Mouse (Mus musculus) heart, embryonic 16.5 days (tissue): ENCODE data around the gene Msantd2. TPM values are rescaled to one million over a fixed set of nuclear protein-coding genes. Genes with fewer than 3 reads are reported as not detected.

Experiments
- ATAC-seq: fragments of 200-750 bp; cut with Nextera tagmentation; replicated peaks from 2 replicates; pipeline ENCODE4 v1.8.0; 2017; ENCODE audit warnings: moderate number of reproducible peaks; ENCODE audit not compliant: insufficient read depth, low FRiP score; ENCODE audit errors: extremely low read depth
- H3K27ac ChIP-seq: fragments of 300-500 bp; sonication (generic); 2 replicates; pipeline ENCODE4 v1.5.1; 2014; ENCODE audit warnings: mild to moderate bottlenecking, low read length, control low read depth, moderate library complexity
- H3K27me3 ChIP-seq: fragments of 300-500 bp; sonication (generic); 2 replicates; pipeline ENCODE4 v1.6.1; 2014; ENCODE audit warnings: low read length, mixed read lengths; ENCODE audit not compliant: control insufficient read depth, insufficient read depth
- H3K36me3 ChIP-seq: fragments of 300-500 bp; sonication (generic); 2 replicates; pipeline ENCODE4 v1.6.1; 2014; ENCODE audit not compliant: control insufficient read depth, insufficient read depth
- H3K4me1 ChIP-seq: fragments of 300-500 bp; sonication (generic); 2 replicates; pipeline ENCODE4 v1.6.1; 2014; ENCODE audit warnings: low read length, mixed read lengths; ENCODE audit not compliant: control insufficient read depth, insufficient read depth
- H3K4me2 ChIP-seq: fragments of 300-500 bp; sonication (generic); 2 replicates; pipeline ENCODE4 v1.6.1; 2014; ENCODE audit warnings: low read depth, mild to moderate bottlenecking, control low read depth, low read length
- H3K4me3 ChIP-seq: fragments of 300-500 bp; sonication (generic); 2 replicates; pipeline ENCODE4 v1.5.1; 2014; ENCODE audit warnings: mild to moderate bottlenecking, control low read depth, low read length
- H3K9ac ChIP-seq: fragments of 300-500 bp; sonication (generic); 2 replicates; pipeline ENCODE4 v1.6.1; 2014; ENCODE audit warnings: low read length, control low read depth
- H3K9me3 ChIP-seq: fragments of 300-500 bp; sonication (generic); replicated peaks from 2 replicates; pipeline ENCODE4 v1.6.1; 2016; ENCODE audit warnings: low read length; ENCODE audit not compliant: control insufficient read depth
- WGBS: fragments of 180-500 bp; shearing (Covaris S2); extraction: QIAGEN DNeasy Blood & Tissue Kit; methylation state at CpG from one replicate; pipeline ENCODE4 v1.1.7; 2014; 5-methylcytosine and 5-hydroxymethylcytosine counted together
- polyA plus RNA-seq: library from polyadenylated mRNA; unstranded; fragments of >200 nt; fragmentation: Nextera tagmentation; extraction: Ambion mirVana; gene quantifications from 2 replicates; pipeline ENCODE4 v1.2.1, GENCODE M21; 2015

The Msantd2 gene
- polyA plus RNA-seq, 1 experiment from 2014 or later, result 11.4 TPM

GRCm38 (mm10) chr9:37495761-37496160, 6.6 kb downstream of the Msantd2 start:
- H3K27me3 ChIP-seq, result no peaks in the 10 kb centered on the region
- H3K4me1 ChIP-seq, result peaks cover 1% of the 10 kb centered on the region; the same call in 1 of the 2 replicates
- 59% methylated on average over 3 of the region's 3 CpGs for WGBS
- H3K36me3 ChIP-seq, result no peaks in the 10 kb centered on the region
- H3K4me2 ChIP-seq, result no peak overlapping the region
- no peak overlapping the region for H3K4me3 ChIP-seq
- H3K9ac ChIP-seq, result no peak overlapping the region
- H3K9me3 ChIP-seq, result no peaks in the 10 kb centered on the region
- ATAC-seq, result no peak
- no peak overlapping the region for H3K27ac ChIP-seq

- no peak for ATAC-seq
- H3K9me3 ChIP-seq, result no peaks in the 10 kb centered on the region
- no peak overlapping the region for H3K4me3 ChIP-seq
- no peaks in the 10 kb centered on the region for H3K4me1 ChIP-seq
- no peak overlapping the region for H3K4me2 ChIP-seq
- H3K27me3 ChIP-seq, result no peaks in the 10 kb centered on the region
- no peak overlapping the region for H3K27ac ChIP-seq
- H3K9ac ChIP-seq, result no peak overlapping the region
- H3K36me3 ChIP-seq, result no peaks in the 10 kb centered on the region
Observed at GRCm38 (mm10) chr9:37496325-37496724, 7.2 kb downstream of the Msantd2 start.

- Histone ChIP-seq H3K9me3 (no peaks in the 10 kb centered on the region), H3K36me3 (no peaks in the 10 kb centered on the region), H3K4me1 (no peaks in the 10 kb centered on the region), H3K4me2 (no peak overlapping the region), H3K9ac (no peak overlapping the region), H3K27me3 (no peaks in the 10 kb centered on the region), H3K4me3 (no peak overlapping the region), H3K27ac (no peak overlapping the region)
- WGBS, result 61% methylated on average over 3 of the region's 3 CpGs
- ATAC-seq, result no peak
Observed at GRCm38 (mm10) chr9:37500201-37500600, 11.1 kb downstream of the Msantd2 start.

GRCm38 (mm10) chr9:37501170-37501569, 12.1 kb downstream of the Msantd2 start:
- Histone ChIP-seq H3K4me3 (no peak overlapping the region), H3K36me3 (no peaks in the 10 kb centered on the region), H3K27me3 (no peaks in the 10 kb centered on the region), H3K27ac (no peak overlapping the region), H3K9me3 (no peaks in the 10 kb centered on the region), H3K9ac (no peak overlapping the region), H3K4me2 (no peak overlapping the region), H3K4me1 (no peaks in the 10 kb centered on the region)
- 95% methylated on average over 1 of the region's 1 CpGs for WGBS
- ATAC-seq, result no peak

DNA sequence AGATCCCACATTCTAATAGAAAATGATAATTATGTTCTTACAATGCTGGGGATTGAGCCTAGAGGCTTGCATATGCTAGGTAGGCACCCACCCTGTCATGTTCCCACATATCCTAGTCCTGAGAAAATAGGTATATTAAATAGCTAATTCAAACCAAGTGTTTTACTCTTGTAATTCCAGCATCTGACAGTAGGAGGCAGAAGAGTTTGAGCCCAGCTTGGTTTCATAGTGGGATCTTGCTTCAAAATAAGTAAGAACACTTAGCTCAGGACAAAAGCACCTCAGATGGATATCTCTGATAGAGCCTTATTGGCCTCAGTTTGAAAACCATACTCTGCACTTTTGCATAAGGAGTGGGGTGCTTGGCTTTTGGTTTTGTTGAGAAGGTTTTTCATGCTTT, 15.2 kb downstream of the Msantd2 start:
- H3K27me3 ChIP-seq, result no peaks in the 10 kb centered on the region
- no peak overlapping the region for H3K9ac ChIP-seq
- H3K36me3 ChIP-seq, result no peaks in the 10 kb centered on the region
- H3K27ac ChIP-seq, result no peak overlapping the region
- no peaks in the 10 kb centered on the region for H3K9me3 ChIP-seq
- H3K4me1 ChIP-seq, result no peaks in the 10 kb centered on the region
- no peak overlapping the region for H3K4me3 ChIP-seq
- no peak for ATAC-seq
- no peak overlapping the region for H3K4me2 ChIP-seq

GRCm38 (mm10) chr9:37506023-37506422, 16.9 kb downstream of the Msantd2 start:
- no peak overlapping the region for H3K4me2 ChIP-seq
- H3K27me3 ChIP-seq, result no peaks in the 10 kb centered on the region
- H3K9me3 ChIP-seq, result no peaks in the 10 kb centered on the region
- no peaks in the 10 kb centered on the region for H3K4me1 ChIP-seq
- no peak overlapping the region for H3K9ac ChIP-seq
- WGBS, result 85% methylated on average over 1 of the region's 1 CpGs
- no peaks in the 10 kb centered on the region for H3K36me3 ChIP-seq
- no peak overlapping the region for H3K4me3 ChIP-seq
- H3K27ac ChIP-seq, result no peak overlapping the region
- ATAC-seq, result no peak

GRCm38 (mm10) chr9:37512097-37512496, 23.0 kb downstream of the Msantd2 start:
- Histone ChIP-seq H3K4me2 (no peak overlapping the region), H3K9me3 (no peaks in the 10 kb centered on the region), H3K4me1 (peaks cover 11% of the 10 kb centered on the region), H3K27ac (no peak overlapping the region), H3K9ac (no peak overlapping the region), H3K27me3 (no peaks in the 10 kb centered on the region), H3K36me3 (no peaks in the 10 kb centered on the region), H3K4me3 (no peak overlapping the region)
- ATAC-seq, result no peak
- 87% methylated on average over 2 of the region's 2 CpGs for WGBS

- WGBS, result 64% methylated on average over 3 of the region's 3 CpGs
- Histone ChIP-seq H3K9ac (no peak overlapping the region), H3K36me3 (peaks cover 7% of the 10 kb centered on the region; the same call in 1 of the 2 replicates), H3K27me3 (no peaks in the 10 kb centered on the region), H3K4me3 (no peak overlapping the region), H3K4me1 (peaks cover 11% of the 10 kb centered on the region), H3K27ac (no peak overlapping the region), H3K9me3 (no peaks in the 10 kb centered on the region), H3K4me2 (no peak overlapping the region)
- no peak for ATAC-seq
Observed at GRCm38 (mm10) chr9:37514456-37514855, 25.3 kb downstream of the Msantd2 start.

GRCm38 (mm10) chr9:37517467-37517866, 28.3 kb downstream of the Msantd2 start:
- H3K4me1 ChIP-seq, result peaks cover 11% of the 10 kb centered on the region
- no peak overlapping the region for H3K9ac ChIP-seq
- H3K9me3 ChIP-seq, result no peaks in the 10 kb centered on the region
- no peak overlapping the region for H3K27ac ChIP-seq
- H3K4me3 ChIP-seq, result no peak overlapping the region
- H3K4me2 ChIP-seq, result no peak overlapping the region
- 65% methylated on average over 1 of the region's 1 CpGs for WGBS
- ATAC-seq, result no peak; the same call in 1 of the 2 replicates
- H3K36me3 ChIP-seq, result peaks cover 18% of the 10 kb centered on the region
- H3K27me3 ChIP-seq, result no peaks in the 10 kb centered on the region

DNA sequence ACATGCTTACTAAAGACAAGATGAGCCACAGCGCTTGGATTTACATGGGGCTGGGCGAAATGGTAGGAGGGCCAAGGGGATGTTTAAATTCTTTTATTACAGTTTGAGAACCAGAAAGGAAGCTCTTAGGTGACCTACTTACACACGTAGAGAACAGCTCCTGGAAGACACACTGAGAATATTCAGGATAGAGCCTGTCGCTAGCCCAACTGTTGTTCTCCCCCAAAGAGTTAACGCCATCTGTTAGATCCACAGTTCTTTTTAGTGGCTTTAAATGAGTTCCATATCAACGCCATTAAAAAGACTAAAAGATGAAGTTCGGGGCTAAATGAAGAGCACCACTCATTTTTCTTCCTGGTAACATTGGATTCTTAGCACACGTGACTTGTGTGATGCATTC, 29.9 kb downstream of the Msantd2 start:
- Histone ChIP-seq H3K4me2 (no peak overlapping the region), H3K4me3 (no peak overlapping the region), H3K36me3 (peaks cover 27% of the 10 kb centered on the region), H3K9ac (no peak overlapping the region), H3K27me3 (no peaks in the 10 kb centered on the region), H3K9me3 (no peaks in the 10 kb centered on the region), H3K4me1 (peaks cover 10% of the 10 kb centered on the region), H3K27ac (no peak overlapping the region)
- no peak for ATAC-seq
- WGBS, result 93% methylated on average over 8 of the region's 8 CpGs
